Mouse (Mus musculus) C2C12 (cell line): Measurements from ENCODE around the gene Sox5.

Experiments used
- CTCF ChIP-seq: IDR thresholded peaks from one replicate; pipeline ENCODE4 v1.5.1; 2011; ENCODE audit not compliant: control insufficient read depth, insufficient read depth, insufficient read length
- MYOD1 ChIP-seq: IDR thresholded peaks from one replicate; pipeline ENCODE4 v1.6.1; 2011; ENCODE audit warnings: low read depth; ENCODE audit not compliant: control insufficient read depth, insufficient read length
- MYOG ChIP-seq: IDR thresholded peaks from one replicate; pipeline ENCODE4 v1.6.1; 2011; ENCODE audit not compliant: control insufficient read depth, insufficient read length; ENCODE audit errors: extremely low read depth
- USF1 ChIP-seq: IDR thresholded peaks from one replicate; pipeline ENCODE4 v1.6.1; 2011; ENCODE audit warnings: low read depth, mild to moderate bottlenecking, control low read depth, moderate library complexity

DNA sequence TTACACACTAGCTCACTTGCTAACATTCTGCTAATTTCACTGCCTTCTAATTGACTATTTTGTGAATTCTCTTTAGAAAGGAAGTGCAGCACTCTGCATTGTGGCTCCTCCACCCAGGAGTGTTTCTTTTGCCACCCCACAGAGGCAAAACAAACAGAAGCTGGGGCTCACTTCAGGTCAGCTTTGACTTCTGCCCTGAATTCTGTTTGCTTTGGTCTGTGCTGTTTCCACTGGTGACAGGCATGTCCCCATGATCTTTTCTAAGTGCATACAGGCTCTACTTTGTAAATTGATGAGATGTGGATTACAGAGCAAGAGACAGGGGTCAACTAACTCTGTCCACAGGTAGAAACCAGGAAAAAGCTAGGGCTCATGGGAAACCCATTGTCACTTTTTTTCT lies 764.8 kb downstream of the Sox5 start:
- TF ChIP-seq CTCF (no peak), USF1 (no peak), MYOG (no peak), MYOD1 (no peak)
